Mouse (Mus musculus): ENCODE measurements around the gene Gadd45gip1.

Gene Gadd45gip1

GRCm38 (mm10) chr8:84832034-84832717 is 854 bp downstream of the Gadd45gip1 start:
- DNase-seq (ENCODE audit: low spot score) = peak; percentile 79

DNA sequence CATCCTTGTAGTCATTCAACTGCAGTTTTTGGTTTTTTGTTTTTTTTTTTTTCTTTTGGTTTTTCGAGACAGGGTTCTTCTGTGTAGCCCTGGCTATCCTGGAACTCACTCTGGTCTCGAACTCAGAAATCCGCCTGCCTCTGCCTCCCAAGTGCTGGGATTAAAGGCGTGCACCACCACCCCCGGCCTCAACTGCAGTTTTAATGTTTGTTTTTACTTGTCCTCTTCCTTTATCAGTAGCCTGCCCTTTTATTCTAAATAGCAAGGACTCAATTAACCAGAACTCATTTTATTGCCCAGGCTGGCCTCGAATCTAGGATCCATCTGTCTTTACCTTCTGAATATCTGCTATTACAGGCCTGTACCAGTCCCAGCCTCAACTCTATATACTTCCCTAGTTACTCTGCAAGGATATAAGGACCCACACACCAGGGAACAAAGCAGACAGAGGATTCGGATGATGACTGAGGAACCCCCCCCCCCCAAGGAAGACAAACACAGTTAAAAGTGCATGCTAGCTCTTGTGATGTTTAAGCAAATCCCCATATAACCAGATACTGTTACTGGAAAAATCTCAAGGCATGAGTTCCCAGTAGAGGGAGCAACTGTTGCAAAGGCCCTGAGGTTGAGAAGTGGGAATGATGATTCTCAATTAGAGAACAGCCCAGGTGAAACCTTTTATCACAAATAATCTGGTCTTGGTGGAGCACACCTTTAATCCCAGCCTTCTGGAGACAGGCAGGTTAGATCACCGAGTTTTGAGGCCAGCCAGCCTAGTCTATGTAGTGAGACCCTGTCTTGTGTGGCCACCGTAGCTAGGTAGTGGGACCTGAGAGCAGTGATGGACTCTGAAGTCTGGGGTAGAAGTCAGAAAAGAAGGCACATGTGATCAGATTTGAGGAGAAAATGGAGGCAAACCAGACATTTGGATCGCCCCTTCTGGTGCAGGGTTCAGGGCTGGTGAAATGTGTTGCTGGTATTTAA is 1.7 kb downstream of the Gadd45gip1 start:
- DNase-seq (ENCODE audit: low spot score) = no peak

DNA sequence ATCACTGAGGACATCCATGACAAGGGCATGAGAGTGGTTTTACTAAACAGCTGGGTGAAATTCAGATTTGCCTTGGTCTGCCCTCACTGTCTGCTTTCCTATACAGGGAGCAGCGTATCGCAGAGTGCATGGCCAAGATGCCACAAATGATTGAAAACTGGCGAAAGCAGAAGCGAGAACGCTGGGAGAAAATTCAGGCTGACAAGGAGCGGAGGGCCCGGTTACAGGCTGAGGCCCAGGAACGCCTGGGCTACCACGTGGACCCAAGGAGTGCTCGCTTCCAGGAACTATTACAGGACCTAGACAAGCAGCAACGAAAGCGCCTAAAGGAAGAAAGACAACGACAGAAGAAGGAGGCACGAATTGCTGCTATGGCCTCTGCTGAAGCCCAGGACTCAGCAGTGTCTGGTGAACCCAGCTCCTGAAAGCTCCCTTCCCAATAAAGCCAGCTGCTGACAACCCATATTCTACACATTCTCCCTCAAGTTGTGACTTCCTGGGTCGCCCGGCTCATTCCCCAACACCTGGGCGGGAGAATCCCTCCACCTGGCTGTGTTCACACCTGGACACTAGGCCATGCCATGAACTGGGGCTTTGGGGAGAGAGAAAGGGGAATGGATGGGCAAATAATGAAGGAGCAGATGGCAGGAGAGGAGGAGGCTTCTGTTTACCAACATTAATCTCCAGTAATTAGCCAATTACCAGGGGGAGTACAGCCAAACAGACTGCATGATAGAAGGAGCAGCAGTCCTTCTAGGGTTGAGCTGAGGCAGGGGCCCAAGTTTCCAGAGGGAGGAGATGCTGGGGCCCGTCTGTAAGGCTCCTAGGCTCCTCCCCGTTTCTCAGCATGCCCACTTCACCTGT is 2.9 kb downstream of the Gadd45gip1 start:
- DNase-seq (ENCODE audit: low spot score) = no peak

DNA sequence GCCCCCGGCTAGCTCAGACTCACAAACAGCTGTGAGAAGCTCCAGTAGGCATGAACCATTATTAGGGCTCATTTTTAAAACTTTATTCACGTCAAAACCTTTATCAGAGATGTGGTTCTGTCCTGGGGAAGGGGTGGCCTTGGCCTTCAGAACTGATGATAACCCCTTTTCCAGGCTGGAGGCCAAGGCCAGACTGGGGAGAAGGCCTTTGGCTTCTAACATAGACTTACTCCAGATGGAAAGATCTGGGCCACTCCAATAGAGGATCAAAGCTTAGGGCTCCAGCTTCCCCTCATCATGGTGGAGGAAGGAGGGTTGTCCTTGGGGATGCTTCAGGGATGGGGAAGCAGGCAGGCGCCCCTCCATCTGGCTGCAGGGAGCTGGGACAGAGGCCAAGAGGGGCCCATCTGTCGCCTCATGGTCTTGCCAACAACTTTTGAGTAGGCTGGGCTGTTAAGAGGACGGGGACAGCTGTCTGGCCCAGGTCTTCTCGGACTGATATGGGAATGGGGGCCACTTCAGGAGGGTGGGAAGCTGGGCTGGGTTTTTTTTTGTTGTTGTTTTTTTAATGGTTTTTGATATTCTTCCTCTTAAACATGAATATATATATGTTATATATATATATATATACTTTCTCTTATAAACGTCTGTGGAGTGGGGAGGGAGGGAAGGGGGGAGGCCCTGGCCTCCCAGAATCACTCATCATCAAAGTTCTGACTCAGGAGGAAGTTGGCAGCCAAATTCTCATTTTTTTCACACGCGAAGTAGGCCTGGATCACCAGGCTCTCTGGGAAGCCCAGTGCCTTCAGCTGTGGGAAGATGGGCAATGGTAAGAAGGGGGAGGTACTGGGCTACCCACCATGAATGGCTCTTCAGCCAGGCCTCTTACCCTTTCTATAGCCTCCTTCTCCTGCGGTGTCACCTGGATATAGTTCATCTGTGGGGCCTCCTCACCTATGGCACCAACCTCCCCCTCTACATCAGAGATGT is 3.8 kb downstream of the Gadd45gip1 start:
- no peak for DNase-seq (ENCODE audit: low spot score)

DNA sequence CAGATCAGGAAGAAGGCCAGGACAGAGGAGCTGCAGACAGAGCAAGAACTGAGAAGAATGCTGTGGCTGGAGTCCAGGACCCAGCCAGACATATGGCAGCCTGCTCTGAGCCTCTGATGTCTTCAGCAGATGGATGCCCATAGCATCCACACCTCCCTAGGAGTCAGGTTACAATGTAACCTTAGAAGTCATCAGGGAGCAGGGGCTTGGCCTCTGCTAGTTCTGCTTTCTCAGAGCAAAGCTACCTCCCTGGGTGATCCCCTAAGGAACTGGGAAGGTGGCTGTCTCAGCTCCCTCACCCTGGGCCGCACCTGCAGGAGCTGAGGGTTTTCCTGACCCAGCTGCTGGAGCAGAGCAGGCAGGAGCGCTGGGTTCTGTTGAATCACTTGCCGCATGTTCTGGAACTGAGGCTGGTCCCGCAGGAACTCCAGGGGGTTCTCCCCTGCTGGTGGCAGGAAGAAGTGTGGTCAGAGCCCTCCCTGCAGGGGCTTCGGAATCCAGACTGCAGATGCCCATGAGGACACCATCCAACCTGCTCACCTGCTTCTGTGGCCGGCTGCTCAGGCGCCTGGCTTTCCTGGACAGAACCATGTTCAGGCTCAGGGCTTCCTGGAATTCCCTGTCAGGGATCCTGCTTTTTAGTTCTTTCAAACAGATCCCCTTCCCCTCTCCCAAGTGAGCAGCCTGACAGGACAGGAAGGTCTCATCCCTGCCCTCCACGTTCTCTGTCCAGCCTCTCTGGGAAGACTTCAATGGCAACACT is 6.0 kb downstream of the Gadd45gip1 start:
- DNase-seq (ENCODE audit: low spot score) = no peak

GRCm38 (mm10) chr8:84837912-84838470 is 6.7 kb downstream of the Gadd45gip1 start:
- no peak for DNase-seq (ENCODE audit: low spot score)

- DNase-seq (ENCODE audit: low spot score) = no peak
These were observed 7.2 kb downstream of the Gadd45gip1 start for GRCm38 (mm10) chr8:84838513-84838912.

GRCm38 (mm10) chr8:84839411-84839810 is 8.1 kb downstream of the Gadd45gip1 start:
- DNase-seq (ENCODE audit: low spot score) = no peak

- DNase-seq (ENCODE audit: low spot score) = no peak
These were observed 8.5 kb downstream of the Gadd45gip1 start for GRCm38 (mm10) chr8:84839875-84840247.

GRCm38 (mm10) chr8:84840248-84840999 is 9.1 kb downstream of the Gadd45gip1 start, which contains the start of gene Rad23a:
Gene Rad23a, minus strand, starts transcription at chr8:84840665.
- DNase-seq (ENCODE audit: low spot score) = peak; percentile 82

DNA sequence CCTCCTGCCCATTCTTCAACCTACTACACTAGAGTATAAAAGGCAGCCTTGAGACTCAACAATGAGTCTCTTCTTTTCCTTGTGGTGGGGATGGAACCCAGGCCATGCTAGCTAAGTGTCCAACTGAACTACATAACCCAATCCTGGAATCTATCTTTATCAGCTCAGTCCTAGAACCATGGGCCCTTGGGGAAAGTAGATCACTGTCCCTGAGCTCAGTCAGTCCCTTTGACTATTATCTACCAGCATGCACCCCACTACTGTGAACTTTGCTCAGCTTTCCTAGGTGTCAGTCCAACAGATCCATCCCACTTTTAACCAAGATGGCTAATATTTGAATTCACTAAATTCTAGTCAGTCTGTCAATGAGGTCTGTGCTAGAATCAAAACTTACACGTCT is 10.2 kb downstream of the Gadd45gip1 start:
- DNase-seq (ENCODE audit: low spot score) = no peak

DNA sequence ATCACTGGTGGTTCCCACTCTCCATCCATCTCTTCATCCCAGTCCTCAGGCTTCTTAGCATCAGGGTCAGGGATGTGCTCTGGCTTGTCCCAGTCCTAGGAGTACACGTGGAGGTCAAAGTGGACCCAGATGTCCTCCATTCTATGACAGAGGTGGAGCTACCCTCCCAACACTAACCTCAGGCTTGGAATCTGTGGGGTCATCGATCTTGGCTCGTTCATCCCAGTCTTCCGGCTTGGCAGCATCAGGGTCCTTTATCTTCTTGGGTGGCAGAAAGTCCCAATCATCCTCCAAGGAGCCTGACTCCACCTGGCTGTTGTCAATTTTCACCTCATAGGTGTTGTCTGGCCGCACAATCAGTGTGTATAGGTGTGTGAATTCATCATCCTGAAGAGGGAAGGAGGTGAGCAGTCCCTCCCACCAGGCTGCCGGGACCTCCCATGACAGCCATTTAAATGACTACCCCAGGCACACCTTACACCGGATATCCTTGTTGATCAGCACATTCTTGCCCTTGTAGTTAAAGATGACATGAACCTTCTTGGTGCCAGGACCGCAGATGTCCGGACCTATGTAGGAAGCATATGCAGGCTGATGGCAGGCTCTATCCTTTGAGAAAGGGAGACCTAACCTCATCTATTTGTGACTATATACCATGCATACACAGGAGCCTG is 13.2 kb downstream of the Gadd45gip1 start:
- DNase-seq (ENCODE audit: low spot score) = no peak

- no peak for DNase-seq (ENCODE audit: low spot score)
These were observed 14.2 kb downstream of the Gadd45gip1 start for GRCm38 (mm10) chr8:84845355-84846093.

- no peak for DNase-seq (ENCODE audit: low spot score)
These were observed 14.9 kb downstream of the Gadd45gip1 start for GRCm38 (mm10) chr8:84846094-84846721.

GRCm38 (mm10) chr8:84846722-84847572 is 15.6 kb downstream of the Gadd45gip1 start, which contains the start of gene Calr:
Gene Calr, minus strand, starts transcription at chr8:84846934.
- DNase-seq (ENCODE audit: low spot score) = peak; percentile 96
